Mouse (Mus musculus): Measurements from ENCODE around the gene Cmtr1.
A peak's percentile ranks its signal among the peaks of the same experiment; 100 is the strongest.

Cmtr1 gene

DNA sequence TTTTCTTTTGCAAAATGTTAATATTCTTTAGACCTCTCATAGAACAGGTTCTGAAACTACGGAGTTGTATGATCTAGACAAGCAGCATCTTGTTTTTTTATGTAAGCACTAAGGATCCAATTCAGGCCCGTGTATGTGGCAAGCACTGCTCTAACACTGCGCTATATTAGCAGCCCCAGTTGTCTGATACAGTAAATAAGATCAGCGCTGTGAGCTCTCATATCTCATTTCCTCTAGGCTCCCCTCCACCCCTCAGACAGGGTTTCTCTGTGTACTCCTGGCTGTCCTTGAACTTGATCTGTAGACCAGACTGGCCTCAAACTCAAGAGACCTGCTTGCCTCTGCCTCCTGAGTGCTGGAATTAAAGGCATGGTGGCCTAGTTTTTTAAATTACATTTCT, 8.6 kb downstream of the Cmtr1 start:
- no peak for DNase-seq (ENCODE audit: low read depth, low spot score)

DNA sequence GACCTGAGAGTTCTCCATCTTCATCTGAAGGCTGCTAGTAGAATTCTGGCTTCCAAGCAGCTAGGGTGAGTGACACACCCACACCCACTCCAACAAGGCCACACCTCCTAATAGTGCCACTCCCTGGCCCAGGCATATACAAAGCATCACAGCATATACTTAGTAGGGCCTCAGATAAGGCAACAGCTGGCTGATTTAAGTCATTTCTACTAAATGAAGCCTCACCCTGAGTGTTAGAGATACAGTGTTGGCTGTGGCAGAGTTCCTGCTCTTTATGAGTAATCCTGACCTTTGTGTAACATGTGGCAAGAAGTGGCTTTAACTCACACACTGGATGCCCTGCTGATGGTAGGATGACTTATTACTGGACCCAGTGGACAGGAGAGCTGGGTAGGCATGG, 9.5 kb downstream of the Cmtr1 start:
- no peak for DNase-seq (ENCODE audit: low read depth, low spot score)

DNA sequence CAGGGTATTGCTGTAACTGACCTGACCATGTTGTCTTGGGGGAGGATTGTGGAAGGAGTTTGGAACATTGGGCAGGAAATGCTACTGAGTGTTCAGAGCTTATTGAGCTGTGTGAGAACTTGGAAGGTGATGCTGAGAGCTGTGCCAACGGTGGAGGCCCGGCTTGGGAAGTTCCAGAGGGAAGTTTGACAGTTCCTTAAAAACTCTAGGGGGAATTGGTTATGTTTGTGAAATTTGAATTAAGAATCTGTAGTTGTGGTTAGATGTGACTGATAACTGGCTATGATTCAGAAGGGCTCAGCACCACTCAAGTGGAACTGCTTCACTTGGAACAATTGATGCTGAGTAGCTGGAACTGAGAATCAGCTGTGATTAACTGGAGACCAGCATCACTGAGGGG, 10.6 kb downstream of the Cmtr1 start:
- no peak for DNase-seq (ENCODE audit: low read depth, low spot score)

DNA sequence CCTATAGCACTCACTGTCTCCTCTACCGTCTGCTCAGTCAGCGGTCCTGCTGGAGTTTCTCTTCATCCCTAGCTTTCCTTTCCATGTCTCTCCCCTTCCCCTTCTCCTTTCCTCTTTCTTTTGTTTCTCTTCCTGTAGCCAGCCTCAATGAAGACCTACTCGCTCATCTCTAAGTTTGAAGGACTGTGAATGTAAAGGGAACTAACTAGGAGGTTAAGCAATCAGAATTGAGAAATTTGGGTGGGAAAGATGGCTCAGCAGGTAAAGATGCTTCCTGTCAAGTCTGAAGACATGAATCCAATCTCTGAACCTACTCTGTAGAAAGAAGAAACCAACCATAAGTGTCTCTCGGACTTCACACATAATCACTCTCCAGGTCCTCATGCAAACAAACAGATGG, 12.9 kb downstream of the Cmtr1 start:
- DNase-seq (ENCODE audit: low read depth, low spot score): no peak

DNA sequence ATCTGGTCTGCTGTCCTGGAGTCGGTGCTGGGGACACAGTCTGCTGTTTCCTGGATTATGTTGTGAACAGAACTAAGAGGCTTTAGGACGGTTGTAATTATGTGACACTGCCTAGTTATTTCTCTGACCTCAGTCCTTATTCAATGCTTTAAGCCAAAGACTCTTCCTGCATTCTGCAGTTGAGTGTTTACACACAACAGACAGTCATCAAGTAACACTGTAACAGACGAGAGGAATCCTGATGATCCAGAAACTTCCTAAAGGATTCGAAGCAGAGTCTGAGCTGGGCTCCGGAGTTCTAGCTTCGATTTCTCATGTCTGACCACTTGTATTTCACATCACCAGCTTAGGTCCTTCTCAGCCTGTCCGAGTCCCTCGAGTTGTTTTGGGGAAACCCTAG, 18.1 kb downstream of the Cmtr1 start:
- no peak for DNase-seq (ENCODE audit: low read depth, low spot score)

DNA sequence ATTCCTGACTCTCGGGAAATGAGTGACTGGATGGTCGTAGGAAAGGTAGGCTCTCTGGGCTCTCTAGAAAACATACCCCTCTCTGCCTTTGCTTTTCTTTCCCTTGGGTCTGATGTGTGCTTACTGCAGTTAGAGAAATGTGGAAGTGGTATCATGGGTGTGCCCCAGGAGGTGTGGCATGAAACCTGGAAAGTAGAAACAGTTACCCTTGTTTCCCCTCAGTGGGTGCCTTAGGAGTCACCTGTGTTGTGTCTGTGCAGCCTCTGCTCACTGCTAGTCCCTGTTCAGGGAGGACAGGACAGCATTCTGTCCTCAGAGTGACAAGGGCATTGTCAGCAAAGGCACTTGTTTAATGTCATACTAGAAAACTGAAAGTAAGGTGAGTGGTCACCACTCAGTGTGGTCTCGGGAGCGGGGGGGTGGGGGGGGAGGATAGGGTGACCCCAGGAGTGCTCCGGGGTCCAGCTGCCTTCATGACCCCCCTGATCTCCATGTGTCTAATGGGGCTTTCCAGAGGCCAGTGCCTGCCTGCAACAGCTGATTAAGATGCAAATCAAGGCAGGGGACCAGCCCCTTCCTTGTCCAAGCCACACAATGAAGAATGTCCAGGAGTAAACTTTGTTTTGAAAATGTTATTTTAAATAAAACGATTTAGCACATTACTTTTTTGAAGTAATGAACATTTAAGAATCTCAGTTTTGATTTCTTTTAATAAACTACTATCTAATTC, 18.8 kb downstream of the Cmtr1 start:
- no peak for DNase-seq (ENCODE audit: low read depth, low spot score)

DNA sequence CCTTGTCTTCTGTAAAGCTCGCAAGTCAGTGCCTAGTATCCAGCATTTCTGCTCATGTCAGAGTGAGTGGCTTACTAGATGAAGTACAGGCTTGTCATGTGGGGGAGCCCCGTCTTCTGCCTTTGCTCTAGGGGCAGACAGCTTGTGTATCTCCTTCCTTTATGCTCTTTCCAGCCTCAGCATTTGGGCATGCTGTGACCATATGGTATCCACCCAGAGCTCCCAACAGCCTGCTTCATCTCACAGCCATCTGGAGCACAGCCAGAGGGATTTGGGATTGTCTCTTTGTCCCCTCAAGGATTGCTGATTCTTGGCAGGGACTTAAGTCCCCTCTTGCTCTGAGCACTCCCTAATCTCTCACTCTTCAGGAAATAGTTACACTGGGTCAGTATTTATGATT, 19.8 kb downstream of the Cmtr1 start:
- DNase-seq (ENCODE audit: low read depth, low spot score): no peak

DNA sequence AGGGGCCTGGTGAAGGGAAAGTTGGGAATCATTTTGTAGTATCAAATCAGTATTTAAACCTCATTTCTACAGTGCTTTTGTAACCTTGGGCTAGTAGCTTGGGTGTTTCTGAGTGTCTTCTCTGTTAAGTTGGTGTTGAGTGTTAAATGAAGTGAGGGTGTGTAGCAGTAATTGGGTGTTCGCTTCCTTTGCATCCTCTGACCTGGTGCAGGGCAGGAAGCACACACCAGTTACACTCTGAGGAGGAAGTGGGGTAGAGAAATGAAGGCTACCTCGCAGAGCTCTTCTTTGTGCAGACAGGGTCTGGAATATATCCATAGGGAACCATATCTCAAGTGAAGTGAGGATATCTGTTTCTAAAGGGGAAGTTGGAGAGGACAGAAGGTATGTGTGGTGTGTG, 20.5 kb downstream of the Cmtr1 start:
- DNase-seq (ENCODE audit: low read depth, low spot score): no peak

DNA sequence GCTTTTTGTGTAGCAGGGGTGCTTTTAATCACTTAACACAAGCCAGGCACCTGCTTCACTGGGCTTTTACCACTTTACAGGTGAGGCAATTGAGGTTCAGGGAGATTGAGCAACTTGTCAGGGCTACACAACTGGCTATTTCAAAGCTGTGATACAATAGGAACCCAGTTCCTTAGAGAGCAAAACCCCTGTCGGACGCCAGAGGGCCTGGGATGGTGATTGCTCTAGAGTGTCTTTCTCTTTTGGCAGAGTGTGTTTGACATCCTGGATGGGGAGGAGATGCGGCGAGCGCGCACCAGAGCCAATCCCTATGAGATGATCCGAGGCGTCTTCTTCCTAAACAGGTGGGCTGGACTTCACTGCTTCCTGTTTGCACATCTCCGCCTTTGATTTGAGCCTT, 21.3 kb downstream of the Cmtr1 start:
- no peak for DNase-seq (ENCODE audit: low read depth, low spot score)

DNA sequence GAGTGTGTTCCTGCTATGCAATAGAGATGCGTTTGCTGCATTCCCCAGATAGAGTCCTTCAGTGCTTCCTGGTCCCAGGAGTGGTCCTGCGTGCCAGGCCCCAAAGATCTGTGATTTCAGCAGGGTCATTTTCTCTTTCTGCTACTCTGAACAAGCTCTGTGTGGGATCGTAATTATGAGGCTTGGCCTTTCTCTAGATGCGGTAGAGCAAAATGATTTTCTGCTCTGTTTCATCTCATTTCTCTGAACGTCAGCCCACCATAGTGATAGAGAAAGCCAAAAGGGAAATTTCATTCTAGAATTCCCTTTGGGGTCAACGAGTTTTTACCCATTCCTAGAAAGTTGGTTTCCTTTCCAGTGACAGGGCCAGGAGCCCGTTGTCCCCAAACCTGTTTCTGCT, 21.9 kb downstream of the Cmtr1 start:
- DNase-seq (ENCODE audit: low read depth, low spot score): no peak

DNA sequence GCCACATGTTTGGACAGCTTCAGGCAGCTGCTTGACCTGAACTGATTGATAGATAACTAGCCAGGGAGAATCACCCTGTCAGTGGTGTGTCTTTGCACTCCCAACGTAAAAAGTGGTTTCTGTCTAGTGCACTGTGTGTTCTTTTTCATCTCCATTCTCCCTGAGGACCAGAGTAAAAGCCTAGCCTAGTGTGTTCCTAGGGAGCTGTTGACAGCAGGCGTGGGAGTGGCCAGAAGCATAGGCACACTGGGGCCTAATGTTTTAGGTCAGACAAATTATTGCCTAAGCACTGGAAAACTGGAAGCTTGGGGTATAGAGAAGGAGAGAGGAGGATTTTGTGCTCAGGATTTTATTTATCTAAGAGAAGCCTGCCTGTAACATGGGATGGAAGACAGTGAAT, 22.7 kb downstream of the Cmtr1 start:
- DNase-seq (ENCODE audit: low read depth, low spot score): no peak

DNA sequence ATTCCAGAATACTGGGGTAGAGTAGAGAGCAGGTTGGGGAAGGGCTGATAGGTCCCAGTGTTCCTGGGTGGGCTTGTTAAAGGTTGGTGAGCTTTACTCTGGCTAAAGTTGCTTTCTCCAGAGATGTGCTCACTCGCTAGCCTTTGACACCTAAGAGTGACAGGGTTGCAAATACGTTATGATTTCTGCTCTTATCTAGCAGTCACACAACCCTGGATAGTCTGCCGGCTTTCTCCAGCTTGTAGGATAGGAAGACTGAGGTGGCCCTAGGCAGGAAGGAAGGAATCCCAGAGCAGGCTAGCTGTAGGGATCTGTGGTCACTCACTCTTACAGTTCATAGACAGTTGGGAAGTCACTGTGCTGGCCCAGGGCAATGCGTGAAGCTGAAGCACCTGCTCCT, 23.9 kb downstream of the Cmtr1 start:
- no peak for DNase-seq (ENCODE audit: low read depth, low spot score)

DNA sequence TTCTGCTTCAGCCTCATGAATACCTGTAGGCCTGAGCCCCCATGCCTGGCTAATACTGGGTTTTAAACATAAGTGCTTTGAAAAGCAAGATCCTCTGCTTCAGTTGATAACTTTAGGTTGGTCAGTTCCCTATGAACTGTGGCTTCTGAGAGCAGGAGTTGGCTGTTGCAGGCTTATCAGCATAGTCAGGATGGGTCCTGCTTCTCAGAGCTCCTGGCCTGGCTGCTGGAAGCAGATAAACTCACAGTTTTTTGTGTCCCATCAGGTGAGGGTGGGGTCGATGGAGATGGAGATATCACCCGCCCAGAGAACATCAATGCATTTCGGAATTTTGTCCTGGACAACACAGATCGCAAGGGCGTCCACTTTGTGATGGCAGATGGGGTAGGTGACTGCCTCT, 26.4 kb downstream of the Cmtr1 start:
- DNase-seq (ENCODE audit: low read depth, low spot score): no peak

DNA sequence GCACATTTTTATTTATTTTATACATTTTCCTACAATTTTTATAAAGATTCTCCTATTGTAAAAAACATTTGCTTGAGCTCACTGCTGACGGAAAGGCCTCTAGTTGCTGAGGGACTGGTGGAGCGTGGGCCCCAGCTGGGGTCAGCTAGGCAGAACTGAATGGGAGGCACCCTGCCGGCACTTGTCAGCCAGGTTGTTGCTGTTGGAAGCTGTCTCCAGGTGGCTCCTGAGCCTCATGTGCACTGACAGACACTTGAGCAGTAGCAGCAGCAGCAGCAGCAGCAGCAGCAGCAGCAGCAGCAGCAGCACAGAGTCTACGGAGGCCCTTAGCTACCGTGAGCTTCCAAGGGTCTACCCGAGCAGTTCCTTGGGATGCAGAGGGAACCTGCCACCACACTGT, 27.0 kb downstream of the Cmtr1 start:
- no peak for DNase-seq (ENCODE audit: low read depth, low spot score)

DNA sequence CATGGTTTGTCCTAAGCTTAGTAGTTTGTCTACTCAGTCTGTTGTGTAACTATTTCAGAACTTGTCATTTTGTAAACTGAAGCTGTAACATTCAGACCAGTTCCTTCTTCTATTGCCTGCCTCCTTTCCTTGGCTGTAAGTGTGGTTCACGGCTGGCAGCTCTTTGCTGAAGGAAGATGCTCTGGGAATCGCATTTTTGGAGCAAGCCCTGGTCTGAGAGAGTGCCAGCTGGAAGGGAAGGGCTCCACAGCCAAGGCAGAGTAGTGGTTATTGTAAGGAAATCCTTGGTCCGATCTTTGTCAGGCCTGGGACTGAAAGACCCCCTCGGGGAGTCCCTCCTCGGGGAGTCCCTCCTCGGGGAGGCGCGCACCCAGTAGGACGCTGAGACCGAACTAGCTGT, 28.2 kb downstream of the Cmtr1 start:
- DNase-seq (ENCODE audit: low read depth, low spot score): no peak

DNA sequence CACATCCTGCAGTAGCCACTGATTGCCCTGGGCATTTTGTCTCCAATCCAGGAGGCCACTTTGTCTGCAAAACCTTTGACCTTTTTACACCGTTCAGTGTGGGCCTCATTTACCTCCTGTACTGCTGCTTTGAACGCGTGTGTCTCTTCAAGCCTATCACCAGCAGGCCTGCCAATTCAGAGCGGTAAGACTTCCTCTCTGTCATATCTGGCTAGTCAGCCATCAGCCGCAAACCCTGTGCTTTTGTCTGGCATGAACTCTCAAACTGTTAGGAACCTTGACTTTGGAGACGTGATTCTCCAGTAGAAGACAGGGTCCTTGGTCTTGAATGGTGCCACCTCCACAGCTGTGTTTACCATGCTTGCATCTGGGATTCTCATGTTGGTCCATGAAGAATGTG, 29.9 kb downstream of the Cmtr1 start:
- DNase-seq (ENCODE audit: low read depth, low spot score): no peak

DNA sequence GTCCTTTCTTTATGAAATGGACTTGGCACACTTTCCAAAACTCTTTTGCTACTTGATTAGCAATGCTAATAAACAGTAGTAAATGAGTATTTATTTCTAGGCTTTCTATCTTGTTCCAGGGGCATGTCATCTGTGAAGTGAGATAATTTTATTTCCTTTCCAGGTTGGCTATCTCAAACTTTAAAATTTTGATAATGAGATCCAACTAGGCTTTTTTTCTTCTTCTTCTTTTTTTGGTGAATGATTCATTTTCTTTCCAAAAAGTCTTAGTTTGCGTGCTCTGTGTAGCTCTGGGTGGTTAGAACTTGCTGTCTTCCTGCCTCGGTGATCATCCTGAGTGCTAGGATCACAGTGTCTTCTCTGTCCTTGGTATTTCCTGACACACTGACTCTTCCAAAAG, 32.4 kb downstream of the Cmtr1 start:
- no peak for DNase-seq (ENCODE audit: low read depth, low spot score)

DNA sequence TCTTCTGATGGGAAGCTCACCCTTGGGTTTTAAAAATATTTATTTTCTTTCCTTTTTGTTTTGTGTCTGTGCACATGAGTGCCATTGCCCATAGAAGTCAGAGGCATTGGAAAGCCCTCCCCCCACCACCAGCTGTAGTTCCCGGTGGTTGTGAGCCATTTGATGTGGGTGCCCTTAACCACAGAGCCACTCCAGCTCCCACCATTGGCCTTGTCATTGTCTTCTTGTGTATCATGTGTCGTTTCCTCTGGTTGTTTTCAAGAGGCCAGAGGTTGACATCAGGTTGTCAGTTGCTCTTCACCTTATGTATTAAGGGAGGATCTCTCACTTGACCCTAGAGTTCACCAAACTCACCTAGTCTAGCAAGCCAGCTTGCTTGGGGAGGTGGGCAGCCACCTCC, 33.2 kb downstream of the Cmtr1 start:
- peak; percentile 28 for DNase-seq (ENCODE audit: low read depth, low spot score)

DNA sequence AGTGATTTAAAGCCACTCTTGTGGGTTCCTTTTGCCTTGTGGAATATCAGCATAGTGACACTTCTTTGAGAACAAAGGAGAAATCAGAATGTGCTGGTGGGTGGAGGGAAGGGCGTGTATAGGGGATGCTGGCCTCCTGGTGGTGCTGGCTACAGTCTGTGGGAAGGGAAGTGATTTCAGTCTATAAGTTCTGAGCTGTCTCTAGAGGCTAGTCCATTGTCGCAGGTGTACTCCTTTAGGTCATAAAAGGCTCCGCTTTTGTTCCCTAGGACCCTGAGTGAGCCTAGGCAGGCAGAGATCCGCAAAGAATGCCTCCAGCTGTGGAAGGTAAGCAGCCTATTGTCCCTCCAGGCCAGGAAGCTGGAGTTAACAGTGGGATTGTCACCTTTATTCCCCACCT, 34.1 kb downstream of the Cmtr1 start:
- DNase-seq (ENCODE audit: low read depth, low spot score): no peak

DNA sequence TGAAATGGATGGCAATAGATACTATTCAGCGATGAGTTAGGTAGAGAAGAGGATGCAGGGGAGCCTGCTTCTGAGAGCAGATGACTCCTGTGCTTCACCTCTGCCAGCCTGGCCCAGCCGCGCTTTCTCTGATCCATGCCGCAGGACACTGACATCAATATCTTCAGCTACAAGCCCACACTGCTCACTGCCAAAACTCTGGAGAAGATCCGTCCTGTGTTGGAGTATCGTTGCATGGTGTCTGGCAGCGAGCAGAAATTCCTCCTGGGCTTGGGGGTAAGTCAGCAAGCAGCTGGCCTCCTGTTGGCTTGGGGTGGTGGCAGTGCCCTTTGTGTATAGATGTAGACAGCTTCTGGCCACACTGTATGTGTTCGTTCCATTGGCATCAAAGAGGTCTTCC, 36.5 kb downstream of the Cmtr1 start:
- DNase-seq (ENCODE audit: low read depth, low spot score): no peak

DNA sequence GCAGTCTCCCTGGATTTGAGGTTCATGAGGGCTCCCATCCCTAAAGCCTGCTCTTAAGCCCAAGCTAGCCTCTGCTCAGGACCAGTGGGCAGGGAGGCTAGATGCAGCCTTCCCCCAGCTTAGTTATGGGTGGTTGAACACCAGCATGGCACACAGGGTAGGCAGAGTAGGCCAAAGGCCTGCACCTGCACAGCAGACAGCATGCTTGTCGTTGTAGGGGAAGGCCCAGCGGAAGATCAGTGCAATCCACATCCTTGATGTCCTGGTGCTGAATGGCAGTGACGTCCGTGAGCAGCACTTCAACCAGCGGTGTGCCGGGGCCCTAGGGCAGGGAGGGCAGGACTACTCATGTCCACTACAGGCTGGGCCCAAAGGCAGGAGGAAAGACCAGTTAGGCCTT, 38.0 kb downstream of the Cmtr1 start:
- DNase-seq (ENCODE audit: low read depth, low spot score): no peak

DNA sequence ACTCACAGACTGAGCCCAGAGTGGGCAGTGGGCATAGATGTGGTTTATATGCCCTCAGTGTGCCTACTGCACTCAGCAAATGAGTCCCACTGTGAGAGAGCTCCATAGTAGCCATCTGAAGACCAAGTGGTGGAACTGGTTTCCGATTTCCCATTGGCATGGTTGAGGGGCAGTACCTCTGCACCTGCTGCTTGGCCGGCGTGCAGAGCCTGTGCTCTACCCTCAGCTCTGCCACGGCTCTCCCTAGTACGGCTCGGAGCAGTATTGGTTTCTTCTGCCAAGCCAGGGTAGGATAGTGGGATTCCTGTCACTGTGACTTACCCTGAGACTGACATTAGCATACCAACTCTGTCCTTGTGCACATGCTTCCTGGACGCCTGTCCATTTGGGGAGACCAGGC, 40.2 kb downstream of the Cmtr1 start:
- no peak for DNase-seq (ENCODE audit: low read depth, low spot score)

DNA sequence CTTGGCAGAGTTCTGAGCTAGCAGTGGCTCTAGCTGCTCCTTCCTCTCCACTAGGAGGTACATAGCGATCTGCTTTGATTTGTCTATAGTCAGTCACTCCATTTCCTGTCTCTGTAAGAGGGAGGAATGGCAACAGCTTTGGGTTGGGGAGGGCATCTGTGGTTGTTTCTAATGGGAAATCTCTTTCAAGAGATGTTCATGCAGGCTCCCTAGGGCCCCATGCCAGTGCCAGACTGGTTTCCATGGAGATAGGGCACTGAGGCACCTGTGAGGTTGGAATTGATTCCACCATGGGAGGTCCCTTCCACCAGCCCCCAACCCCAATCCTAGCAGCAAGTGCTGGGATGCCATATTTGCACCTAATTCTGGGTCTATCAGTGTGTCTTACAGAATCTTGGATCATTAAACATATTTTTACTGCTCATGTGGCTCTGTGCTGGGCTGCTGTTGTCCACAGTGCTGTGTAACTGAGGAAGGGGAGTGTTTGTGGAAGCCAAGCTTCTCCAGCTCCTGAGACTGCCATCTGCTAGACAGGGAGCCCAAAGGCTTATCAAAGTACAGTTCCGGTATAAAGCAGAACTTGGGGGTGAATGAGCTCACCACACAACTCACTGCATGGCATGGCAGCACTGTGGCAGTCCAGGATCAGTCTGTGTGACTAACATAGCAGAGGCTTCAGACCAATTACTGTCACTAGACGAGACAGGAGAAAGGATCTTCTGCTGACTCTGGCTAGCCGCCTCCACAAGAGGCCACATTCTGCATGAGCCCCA, 42.7 kb downstream of the Cmtr1 start:
- no peak for DNase-seq (ENCODE audit: low read depth, low spot score)

DNA sequence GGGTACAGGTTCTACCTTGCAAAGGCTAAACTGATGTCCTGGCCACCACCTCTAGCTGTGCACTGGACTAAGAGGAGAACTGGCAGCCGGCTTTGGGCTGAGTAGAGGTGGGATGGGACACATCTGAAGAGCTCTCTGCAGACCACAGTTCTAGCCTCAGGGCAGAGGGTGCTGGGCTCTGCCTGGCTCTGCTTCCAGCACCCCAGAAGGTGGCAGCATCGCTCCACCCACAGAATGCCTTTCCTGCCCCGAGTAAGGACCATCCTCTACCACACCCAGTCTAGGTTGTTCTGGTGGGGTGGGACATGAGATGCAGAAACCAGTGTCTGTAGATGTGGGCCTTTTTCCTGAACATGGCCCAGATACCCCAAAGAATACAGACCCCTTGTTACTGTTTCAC, 44.4 kb downstream of the Cmtr1 start:
- DNase-seq (ENCODE audit: low read depth, low spot score): peak; percentile 71

Data from CD4-positive, CD25-positive, alpha-beta regulatory T cell, adult 2 months (primary cell).